Mouse (Mus musculus) cerebellum, adult (tissue): ENCODE measurements around the gene Dennd4b.

ENCODE experiments used
- ATAC-seq: cut with Nextera tagmentation; 2 replicates; pipeline ENCODE4 v1.9.2; 2017; ENCODE audit warnings: mild to moderate bottlenecking, moderate library complexity, mixed read lengths; ENCODE audit not compliant: insufficient number of reproducible peaks, low FRiP score, low TSS enrichment

Dennd4b gene

GRCm38 (mm10) chr3:90265034-90265931 is at the start of gene Dennd4b:
Gene Dennd4b (plus strand): TSS chr3:90265185.
- ATAC-seq, result peak; percentile 60

GRCm38 (mm10) chr3:90215825-90216380 is 49.1 kb upstream of the Dennd4b start:
- ATAC-seq, result no peak

- ATAC-seq, result no peak
Observed at GRCm38 (mm10) chr3:90220088-90220487, 44.9 kb upstream of the Dennd4b start.

- ATAC-seq, result peak; percentile 68; the same call in 1 of the 2 replicates
Observed at GRCm38 (mm10) chr3:90220531-90220951, 44.4 kb upstream of the Dennd4b start.

GRCm38 (mm10) chr3:90221123-90221522 is 43.9 kb upstream of the Dennd4b start:
- ATAC-seq, result no peak

- ATAC-seq, result no peak
Observed at GRCm38 (mm10) chr3:90222455-90222854, 42.5 kb upstream of the Dennd4b start.

GRCm38 (mm10) chr3:90222941-90223340 is 42.0 kb upstream of the Dennd4b start:
- ATAC-seq, result no peak

GRCm38 (mm10) chr3:90224331-90224730 is 40.7 kb upstream of the Dennd4b start:
- no peak for ATAC-seq

- 0 out of 2 replicates have a peak, but pooled peaks have one; percentile 15 for ATAC-seq
Observed at GRCm38 (mm10) chr3:90231075-90231474, 33.9 kb upstream of the Dennd4b start.

- peak; percentile 100 for ATAC-seq
Observed at GRCm38 (mm10) chr3:90231507-90232333, 33.3 kb upstream of the Dennd4b start, which contains the start of gene Jtb. Gene Jtb (plus strand): TSS chr3:90231597.

GRCm38 (mm10) chr3:90241251-90241650 is 23.7 kb upstream of the Dennd4b start:
- ATAC-seq, result no peak

GRCm38 (mm10) chr3:90241669-90242358 is 23.2 kb upstream of the Dennd4b start:
- no peak for ATAC-seq

- no peak for ATAC-seq
Observed at GRCm38 (mm10) chr3:90242984-90243775, 21.8 kb upstream of the Dennd4b start, which contains the start of gene Creb3l4. Gene Creb3l4 (minus strand): TSS chr3:90243512.

- ATAC-seq, result no peak
Observed at GRCm38 (mm10) chr3:90245406-90245805, 19.6 kb upstream of the Dennd4b start.

GRCm38 (mm10) chr3:90247630-90247959 is 17.4 kb upstream of the Dennd4b start:
- ATAC-seq, result no peak

- ATAC-seq, result peak; percentile 90
Observed at GRCm38 (mm10) chr3:90247960-90248745, 16.8 kb upstream of the Dennd4b start, which contains the start of gene Slc39a1. Gene Slc39a1 (plus strand): TSS chr3:90248172.

- no peak for ATAC-seq
Observed at GRCm38 (mm10) chr3:90248746-90249100, 16.3 kb upstream of the Dennd4b start.

- ATAC-seq, result no peak
Observed at GRCm38 (mm10) chr3:90250791-90251190, 14.2 kb upstream of the Dennd4b start.
